Mouse (Mus musculus): ENCODE measurements around the gene Trap1. TPM values are rescaled to one million over a fixed set of nuclear protein-coding genes. Genes with fewer than 3 reads are reported as not detected.

The Trap1 gene
- total and polyA plus RNA-seq, 3 experiments: 111 to 413 (median 134) TPM

GRCm38 (mm10) chr16:4041646-4042045 lies 36.0 kb downstream of the Trap1 start:
- H3K4me1 ChIP-seq (ENCODE audit: insufficient read depth, low read depth, low read length): peaks cover 3% of the 10 kb centered on the region; the same call in 1 of the 2 replicates
- ATAC-seq (ENCODE audit: extremely low read depth, insufficient number of reproducible peaks, low FRiP score, poor library complexity, severe bottlenecking) (no peak), DNase-seq (ENCODE audit: low spot score) (no peak)
- no peak overlapping the region for H3K4me3 ChIP-seq (ENCODE audit: low read depth, low read length)
- H3K36me3 ChIP-seq (replicated peaks): peaks cover 99% of the 10 kb centered on the region
- H3K9me3 ChIP-seq (replicated peaks): no peaks in the 10 kb centered on the region
- H3K27me3 ChIP-seq (ENCODE audit: insufficient read depth, low read length): no peaks in the 10 kb centered on the region
- TF ChIP-seq TAL1 (conservative IDR thresholded peaks at IDR 0.05; ENCODE audit: low read depth, low read length): no peak
- no peak for TF ChIP-seq POLR2AphosphoS5 (IDR thresholded peaks at IDR 0.05; ENCODE audit: insufficient replicate concordance, low read depth, low read length)
- no peak for TF ChIP-seq GATA1 (IDR thresholded peaks at IDR 0.05; ENCODE audit: borderline replicate concordance, low read length)
- TF ChIP-seq GATA2 (IDR thresholded peaks at IDR 0.05; ENCODE audit: borderline replicate concordance, low read depth, low read length): no peak
- no peak for TF ChIP-seq CTCF (IDR thresholded peaks at IDR 0.05; ENCODE audit: low read depth, low read length)

- Histone ChIP-seq H3K27me3 (ENCODE audit: insufficient read depth, low read length) (no peaks in the 10 kb centered on the region), H3K36me3 (replicated peaks) (peaks cover 98% of the 10 kb centered on the region), H3K9me3 (replicated peaks) (no peaks in the 10 kb centered on the region), H3K4me3 (ENCODE audit: low read depth, low read length) (no peak overlapping the region), H3K4me1 (ENCODE audit: insufficient read depth, low read depth, low read length) (peaks cover 9% of the 10 kb centered on the region)
- ATAC-seq (ENCODE audit: extremely low read depth, insufficient number of reproducible peaks, low FRiP score, poor library complexity, severe bottlenecking): no peak
- no peak for DNase-seq (ENCODE audit: low spot score)
- no peak for TF ChIP-seq GATA1 (IDR thresholded peaks at IDR 0.05; ENCODE audit: borderline replicate concordance, low read length)
Observed at GRCm38 (mm10) chr16:4040206-4040605, 37.4 kb downstream of the Trap1 start.

GRCm38 (mm10) chr16:4037690-4038089 lies 39.9 kb downstream of the Trap1 start:
- no peak for ATAC-seq (ENCODE audit: extremely low read depth, insufficient number of reproducible peaks, low FRiP score, poor library complexity, severe bottlenecking)
- Histone ChIP-seq H3K27me3 (ENCODE audit: insufficient read depth, low read length) (no peaks in the 10 kb centered on the region), H3K9me3 (replicated peaks) (no peaks in the 10 kb centered on the region), H3K36me3 (replicated peaks) (peaks cover 77% of the 10 kb centered on the region), H3K4me3 (ENCODE audit: low read depth, low read length) (no peak overlapping the region), H3K4me1 (ENCODE audit: insufficient read depth, low read depth, low read length) (peaks cover 33% of the 10 kb centered on the region)
- DNase-seq (ENCODE audit: low spot score): no peak
- TF ChIP-seq TAL1 (conservative IDR thresholded peaks at IDR 0.05; ENCODE audit: low read depth, low read length) (no peak), GATA2 (IDR thresholded peaks at IDR 0.05; ENCODE audit: borderline replicate concordance, low read depth, low read length) (no peak), GATA1 (IDR thresholded peaks at IDR 0.05; ENCODE audit: borderline replicate concordance, low read length) (no peak), POLR2AphosphoS5 (IDR thresholded peaks at IDR 0.05; ENCODE audit: insufficient replicate concordance, low read depth, low read length) (no peak), CTCF (IDR thresholded peaks at IDR 0.05; ENCODE audit: low read depth, low read length) (no peak)

GRCm38 (mm10) chr16:4036807-4037206 lies 40.8 kb downstream of the Trap1 start, which contains the start of gene Dnase1:
Gene Dnase1, plus strand, starts transcription at chr16:4036942.
- Histone ChIP-seq H3K4me1 (ENCODE audit: insufficient read depth, low read depth, low read length) (peaks cover 40% of the 10 kb centered on the region), H3K9me3 (replicated peaks) (no peaks in the 10 kb centered on the region), H3K27me3 (ENCODE audit: insufficient read depth, low read length) (no peaks in the 10 kb centered on the region), H3K4me3 (ENCODE audit: low read depth, low read length) (no peak within 1 kb of the TSS), H3K36me3 (replicated peaks) (peaks cover 68% of the 10 kb centered on the region)
- ATAC-seq (ENCODE audit: extremely low read depth, insufficient number of reproducible peaks, low FRiP score, poor library complexity, severe bottlenecking): no peak
- no peak for TF ChIP-seq CTCF (IDR thresholded peaks at IDR 0.05; ENCODE audit: low read depth, low read length)
- no peak for TF ChIP-seq GATA2 (IDR thresholded peaks at IDR 0.05; ENCODE audit: borderline replicate concordance, low read depth, low read length)
- no peak for TF ChIP-seq GATA1 (IDR thresholded peaks at IDR 0.05; ENCODE audit: borderline replicate concordance, low read length)
- TF ChIP-seq POLR2AphosphoS5 (IDR thresholded peaks at IDR 0.05; ENCODE audit: insufficient replicate concordance, low read depth, low read length): no peak
- TF ChIP-seq TAL1 (conservative IDR thresholded peaks at IDR 0.05; ENCODE audit: low read depth, low read length): no peak
- DNase-seq (ENCODE audit: low spot score): no peak

GRCm38 (mm10) chr16:4035575-4035974 lies 42.1 kb downstream of the Trap1 start:
- ATAC-seq (ENCODE audit: extremely low read depth, insufficient number of reproducible peaks, low FRiP score, poor library complexity, severe bottlenecking) (no peak), DNase-seq (ENCODE audit: low spot score) (no peak)
- peaks cover 40% of the 10 kb centered on the region for H3K4me1 ChIP-seq (ENCODE audit: insufficient read depth, low read depth, low read length)
- H3K4me3 ChIP-seq (ENCODE audit: low read depth, low read length): no peak overlapping the region
- H3K27me3 ChIP-seq (ENCODE audit: insufficient read depth, low read length): no peaks in the 10 kb centered on the region
- no peak for TF ChIP-seq TAL1 (conservative IDR thresholded peaks at IDR 0.05; ENCODE audit: low read depth, low read length)
- no peak for TF ChIP-seq GATA1 (IDR thresholded peaks at IDR 0.05; ENCODE audit: borderline replicate concordance, low read length)
- no peak for TF ChIP-seq POLR2AphosphoS5 (IDR thresholded peaks at IDR 0.05; ENCODE audit: insufficient replicate concordance, low read depth, low read length)
- TF ChIP-seq CTCF (IDR thresholded peaks at IDR 0.05; ENCODE audit: low read depth, low read length): no peak
- no peak for TF ChIP-seq GATA2 (IDR thresholded peaks at IDR 0.05; ENCODE audit: borderline replicate concordance, low read depth, low read length)
- no peaks in the 10 kb centered on the region for H3K9me3 ChIP-seq (replicated peaks)
- H3K36me3 ChIP-seq (replicated peaks): peaks cover 56% of the 10 kb centered on the region

- TF ChIP-seq CTCF (IDR thresholded peaks at IDR 0.05; ENCODE audit: low read depth, low read length): no peak
- TF ChIP-seq GATA2 (IDR thresholded peaks at IDR 0.05; ENCODE audit: borderline replicate concordance, low read depth, low read length): no peak
- no peak for TF ChIP-seq GATA1 (IDR thresholded peaks at IDR 0.05; ENCODE audit: borderline replicate concordance, low read length)
- no peak for TF ChIP-seq POLR2AphosphoS5 (IDR thresholded peaks at IDR 0.05; ENCODE audit: insufficient replicate concordance, low read depth, low read length)
- TF ChIP-seq TAL1 (conservative IDR thresholded peaks at IDR 0.05; ENCODE audit: low read depth, low read length): no peak
- H3K36me3 ChIP-seq (replicated peaks): peaks cover 45% of the 10 kb centered on the region
- H3K9me3 ChIP-seq (replicated peaks): no peaks in the 10 kb centered on the region
- H3K27me3 ChIP-seq (ENCODE audit: insufficient read depth, low read length): no peaks in the 10 kb centered on the region
- DNase-seq (ENCODE audit: low spot score) (no peak), ATAC-seq (ENCODE audit: extremely low read depth, insufficient number of reproducible peaks, low FRiP score, poor library complexity, severe bottlenecking) (no peak)
- peaks cover 40% of the 10 kb centered on the region for H3K4me1 ChIP-seq (ENCODE audit: insufficient read depth, low read depth, low read length)
- no peak overlapping the region for H3K4me3 ChIP-seq (ENCODE audit: low read depth, low read length)
Observed at GRCm38 (mm10) chr16:4034476-4034875, 43.2 kb downstream of the Trap1 start.
